Mouse (Mus musculus) left cerebral cortex, adult 18-20 months (tissue): Measurements from ENCODE around the gene 1700057G04Rik. TPM values are rescaled to one million over a fixed set of nuclear protein-coding genes. Genes with fewer than 3 reads are reported as not detected.

Experiments
- DNase-seq, 2 experiments: peaks; one replicate each; pipeline ENCODE4 v3.0.0; 2021 to 2022; ENCODE audit warnings: low spot score in 2 of 2, mixed read lengths in 1 of 2
- microRNA-seq, 2 experiments: library from miRNA; unstranded; fragments of <30 nt; microRNA quantifications; one replicate each; pipeline ENCODE4 v1.2.0; 2021
- total RNA-seq, 2 experiments: library from RNA; stranded (reverse); gene quantifications; 2 replicates each; pipeline ENCODE4 v1.2.3; 2021

1700057G04Rik gene
- total RNA-seq, 2 experiments from 2014 or later: not detected

DNA sequence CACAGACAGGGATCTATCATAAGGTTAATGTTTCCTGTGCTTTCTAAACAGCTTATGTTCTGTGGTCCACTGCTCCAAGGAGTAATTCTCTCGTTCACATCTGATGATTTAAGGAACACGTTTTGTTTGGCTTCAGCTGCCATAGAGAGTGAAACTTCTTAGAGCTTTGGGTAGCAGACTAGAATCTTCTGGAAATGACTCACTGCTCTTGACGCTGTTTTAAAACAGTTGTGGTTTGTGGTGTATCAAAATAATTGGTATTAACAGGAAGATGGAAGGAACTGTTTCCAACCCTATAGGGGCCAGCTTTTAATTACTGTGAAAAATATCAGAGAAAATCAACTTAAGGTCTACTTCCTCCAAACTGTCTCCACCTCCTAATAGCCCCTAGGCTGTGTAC is 75.2 kb downstream of the 1700057G04Rik start:
- DNase-seq: no peak

- no peak for DNase-seq
Measured at GRCm38 (mm10) chr9:92385831-92386230, 76.7 kb downstream of the 1700057G04Rik start.

DNA sequence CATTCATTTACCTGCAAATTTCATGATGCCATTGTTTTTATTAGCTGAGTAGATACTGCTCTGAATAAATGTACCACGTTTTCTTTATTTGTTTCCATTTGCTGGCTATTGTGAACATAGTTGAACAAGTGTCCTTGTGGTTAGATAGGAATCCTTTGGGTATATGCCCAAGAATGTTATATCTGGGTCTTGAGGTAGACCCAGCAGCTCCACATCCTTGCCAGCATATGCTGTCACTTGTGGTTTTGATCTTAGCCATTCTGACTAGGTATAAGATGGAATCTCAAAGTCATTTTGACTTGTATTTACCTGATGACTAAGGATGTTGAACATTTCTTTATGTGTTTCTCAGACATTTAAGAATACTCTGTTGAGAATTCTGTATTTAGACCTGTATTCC is 77.7 kb downstream of the 1700057G04Rik start:
- no peak for DNase-seq

DNA sequence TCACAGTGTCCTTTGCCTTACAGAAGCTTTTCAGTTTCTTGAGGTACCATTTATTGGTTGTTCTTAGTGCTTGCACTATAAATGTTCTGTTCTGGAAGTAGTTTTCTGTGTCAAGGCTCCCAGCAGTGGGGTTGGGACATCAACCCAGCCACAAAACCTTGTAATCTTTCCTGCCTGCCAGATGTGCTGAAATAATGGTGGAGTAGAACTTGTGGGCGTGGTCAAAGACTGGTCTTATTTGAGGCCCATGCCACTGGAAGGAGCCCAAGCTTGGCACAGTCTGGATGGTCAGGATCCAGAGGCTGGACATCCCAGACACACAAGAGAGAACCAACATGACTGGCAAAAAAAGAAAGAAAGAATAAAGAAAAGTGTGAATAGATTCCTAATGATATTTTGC is 78.2 kb downstream of the 1700057G04Rik start:
- DNase-seq: no peak

DNA sequence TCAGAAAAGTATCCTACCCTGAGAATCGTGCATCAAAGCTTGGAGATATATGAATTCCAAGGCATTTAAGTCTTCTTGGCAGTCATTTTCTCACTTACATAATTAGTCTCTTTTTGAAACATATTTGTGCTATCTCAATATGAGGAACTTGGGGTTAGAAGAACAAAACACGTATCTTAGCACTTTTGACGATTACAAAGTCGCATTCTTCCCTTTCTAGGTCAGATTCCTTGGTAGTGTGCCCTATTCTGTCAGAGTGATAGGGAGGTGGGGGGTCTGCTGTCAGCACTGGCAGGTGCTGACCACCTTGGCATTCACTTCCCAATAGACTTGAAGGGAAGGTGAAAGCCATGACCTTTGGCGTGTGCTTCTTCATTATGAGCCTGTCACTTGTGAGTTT is 93.5 kb downstream of the 1700057G04Rik start:
- DNase-seq: no peak

Small RNA genes within 50 kb of the gene (microRNA-seq; reads per million reads assigned to microRNA genes)
- 0 reads per million in 2 experiments for gene Mir6386

Other genes with a start within 250 kb of the 1700057G04Rik start
- gene Plscr5, start 116.4 kb upstream of the 1700057G04Rik start, total RNA-seq: not detected
- 1 to 10 TPM; 1.7 to 2.0 TPM for gene Plscr1, start 59.6 kb upstream of the 1700057G04Rik start, total RNA-seq
- 1 to 10 TPM; 2.8 to 3.9 TPM for gene Plscr2, start 33.8 kb upstream of the 1700057G04Rik start, total RNA-seq
- gene Plscr4, start 148.0 kb downstream of the 1700057G04Rik start, total RNA-seq: 1 to 10 TPM; 1.5 to 1.6 TPM
- gene Plod2, start 232.8 kb downstream of the 1700057G04Rik start, total RNA-seq: 1 to 10 TPM; 3.0 to 4.6 TPM